Mouse (Mus musculus): Measurements from ENCODE around the gene Clock.

- no peak for TF ChIP-seq EP300 (IDR thresholded peaks at IDR 0.05; ENCODE audit: low read depth)
- no peak for TF ChIP-seq CTCF (IDR thresholded peaks at IDR 0.05; ENCODE audit: low read depth)
Observed at GRCm38 (mm10) chr5:76170522-76170921, 134.1 kb downstream of the Clock start.
